Mouse (Mus musculus) bone marrow, adult 2 months (tissue): Measurements from ENCODE around the gene Elavl4.

Source experiments
- CTCF ChIP-seq: fragments of 200-500 bp; IDR thresholded peaks from 2 replicates; pipeline ENCODE4 v1.5.1; 2011; ENCODE audit warnings: low read length, control low read depth; ENCODE audit not compliant: control insufficient read depth, insufficient read depth
- POLR2A ChIP-seq: fragments of 200-500 bp; IDR thresholded peaks from 2 replicates; pipeline ENCODE4 v1.6.1; 2011; ENCODE audit warnings: low read depth, mild to moderate bottlenecking, control low read depth, low read length, borderline replicate concordance; ENCODE audit not compliant: control insufficient read depth

DNA sequence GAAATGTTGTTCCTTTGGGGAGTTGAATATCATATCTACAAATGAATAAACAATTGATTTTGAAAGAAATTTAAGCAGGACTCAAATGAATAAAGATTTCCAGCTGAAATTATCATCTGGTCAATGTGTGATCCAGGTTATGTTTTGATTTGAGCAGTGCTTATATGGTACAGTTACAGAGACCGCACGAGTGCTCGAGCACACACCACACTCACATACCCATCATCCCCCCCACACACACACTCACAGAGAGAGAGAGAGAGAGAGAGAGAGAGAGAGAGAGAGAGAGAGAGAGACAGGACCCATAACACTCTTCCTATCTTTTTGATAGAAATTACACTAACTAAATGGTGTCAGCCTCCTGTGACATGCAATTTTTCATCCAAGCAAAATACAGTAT is 150.0 kb downstream of the Elavl4 start:
- TF ChIP-seq POLR2A (no peak), CTCF (no peak)
